Mouse (Mus musculus) G1E (cell line): ENCODE measurements around the gene Phf7.

Source experiments
- CTCF ChIP-seq: IDR thresholded peaks from 2 replicates; pipeline ENCODE4 v1.5.1; 2012; ENCODE audit warnings: low read depth, low read length, inconsistent platforms, mixed read lengths
- GATA2 ChIP-seq: IDR thresholded peaks from 2 replicates; pipeline ENCODE4 v1.6.1; 2012; ENCODE audit warnings: low read depth, low read length, inconsistent platforms, borderline replicate concordance
- POLR2AphosphoS5 ChIP-seq: IDR thresholded peaks from 2 replicates; pipeline ENCODE4 v1.6.1; 2012; ENCODE audit warnings: low read depth, low read length, inconsistent platforms; ENCODE audit not compliant: insufficient replicate concordance
- TAL1 ChIP-seq: conservative IDR thresholded peaks from 2 replicates; pipeline ENCODE4 v1.6.1; 2012; ENCODE audit warnings: low read depth, low read length, inconsistent platforms, mixed read lengths

- TF ChIP-seq GATA2 = no peak
- TF ChIP-seq POLR2AphosphoS5 = no peak
- TF ChIP-seq CTCF = no peak
- TF ChIP-seq TAL1 = no peak
These were observed 9.3 kb upstream of the Phf7 start for GRCm38 (mm10) chr14:31260374-31260773.
